Mouse (Mus musculus) neural tube, embryonic 12.5 days (tissue): ENCODE results near the gene Slc35e3. TPM values are rescaled to one million over a fixed set of nuclear protein-coding genes. Genes with fewer than 3 reads are reported as not detected.

Experiments used
- ATAC-seq: fragments of 200-750 bp; cut with Nextera tagmentation; 2 replicates; pipeline ENCODE4 v1.8.0; 2017; ENCODE audit warnings: low read depth, mild to moderate bottlenecking, moderate TSS enrichment, moderate library complexity; ENCODE audit not compliant: low FRiP score
- H3K27ac ChIP-seq: fragments of 300-500 bp; sonication (generic); 2 replicates; pipeline ENCODE4 v1.5.1; 2016
- H3K27me3 ChIP-seq: fragments of 300-500 bp; sonication (generic); replicated peaks from 2 replicates; pipeline ENCODE4 v1.6.1; 2016; ENCODE audit warnings: mild to moderate bottlenecking
- H3K36me3 ChIP-seq: fragments of 300-500 bp; sonication (generic); 2 replicates; pipeline ENCODE4 v1.6.1; 2016; ENCODE audit warnings: mild to moderate bottlenecking
- H3K4me1 ChIP-seq: fragments of 300-500 bp; sonication (generic); 2 replicates; pipeline ENCODE4 v1.6.1; 2016
- H3K4me2 ChIP-seq: fragments of 300-500 bp; sonication (generic); replicated peaks from 2 replicates; pipeline ENCODE4 v1.6.1; 2016; ENCODE audit warnings: mild to moderate bottlenecking
- H3K4me3 ChIP-seq: fragments of 300-500 bp; sonication (generic); 2 replicates; pipeline ENCODE4 v1.5.1; 2016
- H3K9ac ChIP-seq: fragments of 300-500 bp; sonication (generic); 2 replicates; pipeline ENCODE4 v1.6.1; 2016; ENCODE audit warnings: mild to moderate bottlenecking
- H3K9me3 ChIP-seq: fragments of 300-500 bp; sonication (generic); 2 replicates; pipeline ENCODE4 v1.6.1; 2016; ENCODE audit warnings: mild to moderate bottlenecking
- WGBS: fragments of 180-500 bp; shearing (Covaris S2); methylation state at CpG from one replicate; pipeline ENCODE4 v1.1.7; 2016; 5-methylcytosine and 5-hydroxymethylcytosine counted together
- polyA plus RNA-seq: library from polyadenylated mRNA; unstranded; fragments of >200 nt; fragmentation: Nextera tagmentation; extraction: Ambion mirVana; gene quantifications from 2 replicates; pipeline ENCODE4 v1.2.1, GENCODE M21; 2016

Slc35e3 gene
- polyA plus RNA-seq, 1 experiment from 2014 or later = 36.6 TPM

DNA sequence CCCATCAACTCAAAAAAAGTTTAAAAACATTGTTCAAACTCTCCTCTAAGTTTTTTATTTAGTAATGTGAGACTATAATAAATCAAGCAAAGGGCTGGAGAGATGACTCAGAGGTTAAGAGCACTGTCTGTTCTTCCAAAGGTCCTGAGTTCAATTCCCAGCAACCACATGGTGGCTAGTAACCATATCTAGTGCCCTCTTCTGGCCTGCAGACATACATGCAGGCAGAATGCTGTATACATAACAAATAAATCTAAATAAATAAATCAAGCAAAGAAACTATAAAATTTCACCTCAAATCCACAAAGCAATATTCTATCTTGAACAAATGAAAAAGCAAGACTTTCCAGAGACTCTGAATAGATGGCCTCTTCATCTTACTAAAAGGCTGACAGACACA is 54.0 kb downstream of the Slc35e3 start:
- Histone ChIP-seq H3K27me3 (no peaks in the 10 kb centered on the region), H3K4me2 (no peak overlapping the region), H3K9me3 (no peaks in the 10 kb centered on the region), H3K9ac (no peak overlapping the region), H3K36me3 (peaks cover 80% of the 10 kb centered on the region), H3K4me1 (no peaks in the 10 kb centered on the region), H3K4me3 (no peak overlapping the region), H3K27ac (no peak overlapping the region)
- ATAC-seq = no peak

DNA sequence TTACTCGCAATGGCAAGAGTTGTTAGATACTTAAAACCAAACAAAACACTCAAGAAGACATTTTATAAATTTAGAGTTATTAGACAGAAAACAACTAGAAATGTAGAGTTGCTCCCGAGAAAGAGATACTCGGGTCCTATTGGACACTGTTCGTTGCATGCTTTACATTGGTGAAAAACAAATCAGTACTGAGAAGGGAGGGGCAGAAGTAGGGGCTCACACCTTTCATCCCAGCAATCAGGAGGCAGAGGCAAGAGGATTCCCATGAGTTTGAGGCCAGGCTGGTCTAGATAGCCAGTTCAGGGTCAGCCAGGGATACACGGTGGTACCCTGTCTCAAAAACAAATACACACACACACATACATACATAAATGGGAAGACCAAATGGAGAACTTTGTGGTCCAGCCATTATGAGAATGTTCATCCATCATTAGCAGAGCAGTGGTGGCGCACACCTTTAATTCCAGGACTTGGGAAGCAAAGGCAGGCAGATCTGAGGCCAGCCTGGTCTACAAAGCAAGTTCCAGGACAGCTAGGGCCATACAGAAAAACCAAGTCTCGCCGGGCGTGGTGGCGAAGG is 54.7 kb downstream of the Slc35e3 start:
- no peak overlapping the region for H3K4me2 ChIP-seq
- H3K36me3 ChIP-seq = peaks cover 73% of the 10 kb centered on the region
- H3K4me1 ChIP-seq = no peaks in the 10 kb centered on the region
- no peak overlapping the region for H3K27ac ChIP-seq
- ATAC-seq = no peak
- WGBS = 95% methylated on average over 10 of the region's 10 CpGs
- H3K9ac ChIP-seq = no peak overlapping the region
- no peaks in the 10 kb centered on the region for H3K9me3 ChIP-seq
- H3K4me3 ChIP-seq = no peak overlapping the region
- no peaks in the 10 kb centered on the region for H3K27me3 ChIP-seq

DNA sequence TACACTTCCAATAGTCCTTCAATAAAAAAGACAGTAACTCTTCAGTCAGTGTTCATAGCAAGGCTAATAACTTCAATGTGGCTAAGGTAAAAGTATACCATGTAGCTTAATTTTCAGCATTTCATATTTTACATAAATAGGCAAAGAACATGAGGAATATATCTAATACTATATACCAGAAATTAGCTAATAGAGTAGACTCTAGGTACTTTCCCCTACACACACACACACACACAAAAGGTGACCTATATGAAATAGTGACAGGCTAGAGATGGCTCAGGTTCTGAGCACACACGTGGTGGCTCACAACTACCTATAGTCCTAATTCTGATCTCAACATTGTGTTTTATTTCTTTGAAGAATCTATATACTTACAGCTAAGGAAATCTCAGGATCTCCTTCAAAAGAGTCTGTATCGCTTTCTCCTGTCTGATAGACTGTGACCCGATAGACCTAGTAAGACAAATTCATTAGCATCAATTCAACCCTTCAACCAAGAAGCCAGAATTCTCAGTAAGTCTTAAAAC is 55.3 kb downstream of the Slc35e3 start:
- WGBS = over 99% methylated on average over 3 of the region's 3 CpGs
- Histone ChIP-seq H3K4me3 (no peak overlapping the region), H3K27me3 (no peaks in the 10 kb centered on the region)

DNA sequence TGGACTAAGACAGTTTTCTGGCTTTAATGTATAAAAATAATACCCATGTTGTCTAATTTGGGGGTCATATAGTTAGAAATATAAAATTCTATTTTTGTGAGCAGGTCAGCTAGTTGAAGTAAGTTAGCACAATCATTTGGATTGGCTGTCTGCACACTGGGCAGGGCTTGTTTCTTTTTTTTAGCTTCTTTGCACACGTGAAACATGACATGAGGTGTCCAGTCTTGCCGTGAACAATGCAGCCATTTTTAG is 56.1 kb downstream of the Slc35e3 start:
- Histone ChIP-seq H3K4me1 (no peaks in the 10 kb centered on the region), H3K9ac (no peak overlapping the region), H3K27ac (no peak overlapping the region), H3K36me3 (peaks cover 58% of the 10 kb centered on the region), H3K4me2 (no peak overlapping the region), H3K9me3 (no peaks in the 10 kb centered on the region), H3K4me3 (no peak overlapping the region), H3K27me3 (no peaks in the 10 kb centered on the region)
- ATAC-seq = no peak
- WGBS = 87% methylated on average over 2 of the region's 2 CpGs

More for the DNA sequence above, 55.3 kb downstream of the Slc35e3 start:
- Histone ChIP-seq H3K36me3 (peaks cover 66% of the 10 kb centered on the region), H3K4me1 (no peaks in the 10 kb centered on the region), H3K9ac (no peak overlapping the region), H3K9me3 (no peaks in the 10 kb centered on the region), H3K4me2 (no peak overlapping the region), H3K27ac (no peak overlapping the region)
- no peak for ATAC-seq

DNA sequence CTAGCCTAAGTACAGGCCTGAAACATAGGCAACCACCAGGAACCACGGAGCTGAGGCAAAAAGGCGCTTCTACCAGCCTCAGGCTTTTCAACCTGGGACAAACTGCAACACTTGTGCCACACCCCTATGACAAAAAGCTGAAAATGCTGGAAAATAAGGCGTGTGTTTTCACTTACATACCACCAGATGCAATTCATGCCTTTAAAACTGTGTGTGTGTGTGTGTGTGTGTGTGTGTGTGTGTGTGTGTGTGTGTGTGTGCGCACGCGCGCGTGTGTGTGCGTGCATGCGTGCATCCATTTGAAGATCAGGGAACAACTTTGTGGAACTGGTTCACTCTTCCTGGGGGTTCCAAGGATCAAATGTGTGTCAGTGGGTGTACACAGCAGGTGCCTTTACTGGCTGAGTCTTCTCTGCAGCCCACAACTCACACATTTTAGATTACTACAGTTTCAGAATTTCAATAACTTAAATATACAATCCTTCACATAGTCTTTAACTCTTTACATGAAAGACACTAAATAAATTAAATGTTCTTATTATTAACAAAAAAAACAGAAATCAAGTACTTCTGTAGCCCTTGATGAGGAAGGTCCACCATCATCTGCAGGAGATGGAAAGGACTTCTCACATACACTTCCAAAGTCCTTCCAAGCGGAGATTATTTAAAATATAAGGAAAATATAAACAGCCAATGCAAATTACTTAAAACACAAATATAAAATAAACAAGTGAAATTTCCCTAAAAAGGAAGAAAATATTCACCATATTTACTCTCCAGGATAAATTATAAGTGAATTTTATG is 56.7 kb downstream of the Slc35e3 start:
- no peak overlapping the region for H3K4me2 ChIP-seq
- no peaks in the 10 kb centered on the region for H3K27me3 ChIP-seq
- H3K36me3 ChIP-seq = peaks cover 53% of the 10 kb centered on the region
- ATAC-seq = no peak
- H3K27ac ChIP-seq = no peak overlapping the region
- H3K9me3 ChIP-seq = no peaks in the 10 kb centered on the region
- no peak overlapping the region for H3K9ac ChIP-seq
- no peaks in the 10 kb centered on the region for H3K4me1 ChIP-seq
- 93% methylated on average over 11 of the region's 11 CpGs for WGBS
- no peak overlapping the region for H3K4me3 ChIP-seq

DNA sequence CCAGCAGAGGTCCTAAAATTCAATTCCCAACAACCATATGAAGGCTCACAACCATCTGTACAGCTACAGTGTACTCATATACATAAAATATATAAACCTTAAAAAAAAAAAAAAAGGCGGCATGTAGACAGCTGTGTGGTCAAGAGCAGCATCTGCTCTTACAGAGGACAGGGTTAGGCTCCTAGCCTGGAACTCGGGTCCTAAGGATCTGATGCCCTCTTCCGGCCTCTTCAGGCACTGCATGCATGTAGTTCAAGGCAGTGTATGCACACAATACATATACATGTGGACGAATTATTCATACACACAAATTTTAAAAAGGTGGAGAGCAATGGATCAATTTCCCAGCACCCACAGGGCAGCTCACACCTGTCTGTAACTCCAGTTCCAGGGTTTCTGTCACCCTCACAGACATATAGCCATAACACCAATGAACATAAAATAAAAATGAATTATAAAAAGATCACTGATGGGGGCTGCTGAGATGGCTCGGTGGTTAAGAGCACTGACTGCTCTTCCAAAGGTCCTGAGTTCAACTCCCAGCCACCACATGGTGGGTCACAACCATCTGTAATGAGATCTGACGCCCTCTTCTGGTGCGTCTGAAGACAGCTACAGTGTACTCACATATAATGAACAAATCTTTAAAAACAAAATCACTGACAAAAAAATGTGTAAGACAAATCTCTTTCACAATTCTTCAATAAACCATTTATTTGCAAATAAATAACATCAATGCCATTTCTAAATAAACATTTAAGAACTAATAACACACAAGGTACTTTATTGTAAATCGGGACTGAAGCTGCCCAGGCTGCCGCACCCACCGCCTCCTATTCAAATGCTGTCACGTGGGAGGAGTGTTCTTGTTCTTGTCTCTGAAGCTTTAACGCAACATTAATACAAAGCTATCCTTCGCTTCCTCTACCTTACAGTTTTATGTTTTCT is 57.7 kb downstream of the Slc35e3 start:
- H3K27me3 ChIP-seq = no peaks in the 10 kb centered on the region

DNA sequence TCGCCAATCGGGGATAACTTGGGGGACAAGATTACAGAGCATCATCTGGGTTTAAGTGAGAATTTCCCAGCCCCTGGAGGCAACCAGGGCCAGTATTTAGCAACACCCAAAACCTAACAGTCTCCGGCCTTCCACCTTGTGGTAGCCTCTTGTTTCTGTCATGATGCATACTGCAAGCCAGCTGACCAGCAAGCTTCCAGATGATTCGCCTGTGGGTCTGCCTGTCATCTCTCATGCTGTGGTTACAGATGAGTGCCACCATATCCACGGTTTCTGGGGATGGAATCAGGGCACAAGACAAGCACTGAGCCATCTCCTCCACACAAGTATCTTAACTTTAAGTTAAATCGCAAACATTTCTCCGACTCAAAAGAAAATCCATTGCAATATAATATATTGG is 58.6 kb downstream of the Slc35e3 start:
- H3K27me3 ChIP-seq = no peaks in the 10 kb centered on the region
- no peaks in the 10 kb centered on the region for H3K9me3 ChIP-seq
- no peaks in the 10 kb centered on the region for H3K4me1 ChIP-seq
- no peak overlapping the region for H3K9ac ChIP-seq
- WGBS = 89% methylated on average over 7 of the region's 7 CpGs
- peaks cover 40% of the 10 kb centered on the region for H3K36me3 ChIP-seq
- H3K27ac ChIP-seq = no peak overlapping the region
- no peak overlapping the region for H3K4me2 ChIP-seq
- no peak for ATAC-seq
- H3K4me3 ChIP-seq = no peak overlapping the region

More for the DNA sequence above, 57.7 kb downstream of the Slc35e3 start:
- Histone ChIP-seq H3K27ac (no peak overlapping the region), H3K9ac (no peak overlapping the region), H3K4me1 (no peaks in the 10 kb centered on the region), H3K4me3 (no peak overlapping the region), H3K36me3 (peaks cover 46% of the 10 kb centered on the region), H3K9me3 (no peaks in the 10 kb centered on the region), H3K4me2 (no peak overlapping the region)
- 87% methylated on average over 13 of the region's 13 CpGs for WGBS
- peak; percentile 37; the same call in 1 of the 2 replicates for ATAC-seq

DNA sequence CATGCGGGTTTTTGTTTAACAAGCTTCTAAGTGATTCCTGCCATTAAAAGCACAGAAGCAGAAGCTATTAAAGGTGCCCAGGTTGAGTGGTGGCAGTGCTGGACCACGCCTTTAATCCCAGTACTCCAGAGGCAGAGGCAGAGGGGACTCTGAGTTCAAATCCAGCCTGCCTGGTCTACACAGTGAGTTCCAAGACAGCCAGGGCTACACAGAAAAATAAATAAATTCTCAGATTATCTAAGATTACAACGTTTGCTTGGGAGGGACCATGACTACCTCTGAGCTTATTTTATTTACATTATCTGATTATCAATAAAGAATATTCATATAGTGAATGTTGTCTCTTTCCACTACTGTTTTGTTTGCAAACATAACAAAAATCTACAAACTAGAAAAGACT is 59.1 kb downstream of the Slc35e3 start:
- no peak for ATAC-seq
- H3K9ac ChIP-seq = no peak overlapping the region
- no peak overlapping the region for H3K4me2 ChIP-seq
- H3K4me3 ChIP-seq = no peak overlapping the region
- H3K4me1 ChIP-seq = no peaks in the 10 kb centered on the region
- H3K27ac ChIP-seq = no peak overlapping the region
- H3K27me3 ChIP-seq = no peaks in the 10 kb centered on the region
- peaks cover 35% of the 10 kb centered on the region for H3K36me3 ChIP-seq
- WGBS = 81% methylated on average over 3 of the region's 3 CpGs
- no peaks in the 10 kb centered on the region for H3K9me3 ChIP-seq

DNA sequence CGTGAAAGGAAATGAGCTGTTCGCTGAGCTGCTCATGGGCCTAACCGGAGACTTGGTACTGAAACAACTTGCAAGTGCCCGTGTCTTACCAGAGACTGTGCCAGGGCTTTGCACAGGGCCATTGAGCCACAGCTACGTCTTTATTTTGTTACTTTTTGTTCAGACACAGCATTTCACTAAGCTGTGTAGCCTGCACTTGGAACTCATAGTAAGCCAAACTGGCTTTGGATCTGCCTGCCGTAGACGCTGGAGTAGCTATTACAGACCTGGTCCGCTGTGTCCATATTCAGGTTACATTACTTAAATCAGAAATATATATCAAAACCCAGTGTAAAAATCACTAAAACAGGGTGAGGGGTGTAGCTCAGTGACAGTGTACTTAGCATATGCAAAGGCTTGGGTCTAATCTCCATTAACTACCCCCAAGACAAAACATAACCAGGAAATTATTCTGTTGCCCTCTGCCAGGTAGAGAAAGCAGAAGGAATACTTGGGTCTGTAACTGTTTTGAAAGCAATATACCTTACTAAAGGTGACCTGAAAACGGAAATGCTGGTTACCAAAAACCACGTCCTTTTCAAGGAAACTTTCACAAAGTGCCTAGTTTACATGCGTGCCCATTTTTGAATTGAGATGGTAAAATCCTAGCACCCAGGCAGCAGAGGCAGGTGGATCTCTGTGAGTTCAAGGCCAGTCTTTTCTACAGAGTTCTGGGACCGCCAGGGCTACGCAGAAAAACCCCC is 60.1 kb downstream of the Slc35e3 start:
- ATAC-seq = no peak
- peaks cover 27% of the 10 kb centered on the region for H3K36me3 ChIP-seq
- no peak overlapping the region for H3K27ac ChIP-seq
- no peaks in the 10 kb centered on the region for H3K9me3 ChIP-seq
- no peak overlapping the region for H3K9ac ChIP-seq
- no peaks in the 10 kb centered on the region for H3K27me3 ChIP-seq
- H3K4me2 ChIP-seq = no peak overlapping the region
- no peak overlapping the region for H3K4me3 ChIP-seq
- WGBS = 93% methylated on average over 13 of the region's 13 CpGs
- no peaks in the 10 kb centered on the region for H3K4me1 ChIP-seq

DNA sequence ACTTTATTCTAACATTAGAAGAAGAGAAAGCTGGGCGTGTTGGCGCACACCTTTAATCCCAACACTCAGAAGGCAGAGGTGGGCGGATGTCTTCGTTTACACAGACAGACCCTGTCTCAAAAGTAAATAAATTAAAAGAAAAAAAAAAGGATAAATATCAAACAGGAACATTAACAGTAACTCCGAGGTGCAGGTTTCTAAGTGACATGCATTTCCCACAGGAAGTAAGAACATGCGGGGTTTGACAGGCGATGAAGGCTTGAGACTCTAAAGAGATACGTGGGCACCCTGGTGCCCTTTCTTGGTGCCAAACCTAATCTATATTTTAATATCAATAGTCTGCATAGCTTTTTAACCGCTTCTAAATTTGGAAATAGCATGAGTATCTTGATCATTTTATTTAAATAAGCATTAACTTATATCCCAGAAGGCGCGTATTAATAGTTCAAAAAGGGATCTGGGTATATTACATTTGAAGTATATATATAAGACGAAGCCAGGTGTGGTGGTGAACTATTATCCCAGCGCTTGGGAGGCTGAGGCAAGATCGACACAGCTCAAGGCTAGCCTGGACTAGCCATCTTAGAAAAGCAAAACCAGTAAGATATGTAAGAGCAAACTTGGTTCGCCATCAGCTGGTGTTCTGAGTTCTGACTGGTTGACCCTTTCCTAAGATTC is 60.9 kb downstream of the Slc35e3 start:
- Histone ChIP-seq H3K9me3 (no peaks in the 10 kb centered on the region), H3K4me2 (no peak overlapping the region), H3K9ac (no peak overlapping the region), H3K4me1 (no peaks in the 10 kb centered on the region), H3K27ac (no peak overlapping the region), H3K4me3 (no peak overlapping the region), H3K27me3 (no peaks in the 10 kb centered on the region), H3K36me3 (peaks cover 20% of the 10 kb centered on the region)
- ATAC-seq = no peak
- 93% methylated on average over 15 of the region's 15 CpGs for WGBS

DNA sequence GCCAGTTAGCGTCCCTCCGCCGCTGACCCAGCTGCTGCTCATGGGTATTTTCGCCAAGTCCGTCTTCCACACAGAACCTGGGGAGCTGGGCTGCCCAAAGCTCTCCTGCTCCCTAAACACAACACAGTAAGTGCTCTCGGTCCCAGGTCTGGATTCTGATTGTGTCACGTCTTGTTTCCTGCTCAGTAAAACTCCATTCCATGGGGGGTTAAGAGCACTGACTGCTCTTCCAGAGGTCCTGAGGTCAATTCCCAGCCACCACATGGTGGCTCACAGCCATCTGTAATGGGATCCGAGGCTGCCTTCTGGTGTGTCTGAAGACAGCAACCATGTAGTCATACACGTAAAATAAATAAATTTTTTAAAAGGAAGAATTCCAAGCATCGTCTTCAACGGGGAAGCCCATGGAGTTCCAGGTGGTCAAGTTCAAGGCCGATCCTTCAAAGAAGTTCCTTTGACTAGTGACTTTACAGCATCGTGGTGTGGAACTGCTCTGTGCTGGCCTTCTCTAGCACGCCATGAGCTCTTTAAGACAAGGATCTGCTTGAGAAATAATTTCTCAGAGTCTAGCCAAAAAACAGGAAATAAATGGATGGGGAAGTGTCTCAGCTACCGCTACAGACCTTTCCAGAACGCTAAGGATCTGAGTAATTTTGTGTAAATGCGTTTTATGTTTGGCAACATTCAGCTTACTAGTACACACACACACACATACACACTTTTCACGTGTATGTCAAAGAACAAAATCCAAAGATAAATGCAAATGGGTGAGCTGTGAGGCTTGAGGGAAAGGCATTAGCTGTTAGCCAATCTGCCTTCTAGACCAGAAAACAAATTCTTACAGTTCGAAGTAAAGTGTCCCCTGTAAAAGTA is 61.6 kb downstream of the Slc35e3 start:
- Histone ChIP-seq H3K4me3 (no peak overlapping the region), H3K9ac (no peak overlapping the region), H3K4me2 (no peak overlapping the region), H3K9me3 (no peaks in the 10 kb centered on the region), H3K27ac (no peak overlapping the region), H3K4me1 (no peaks in the 10 kb centered on the region), H3K36me3 (peaks cover 14% of the 10 kb centered on the region), H3K27me3 (no peaks in the 10 kb centered on the region)
- no peak for ATAC-seq
- WGBS = 91% methylated on average over 19 of the region's 19 CpGs
